Mouse (Mus musculus) midbrain, embryonic 11.5 days (tissue): ENCODE data around the gene Pthlh. TPM values are rescaled to one million over a fixed set of nuclear protein-coding genes. Genes with fewer than 3 reads are reported as not detected.

ENCODE experiments used
- ATAC-seq: fragments of 200-750 bp; cut with Nextera tagmentation; 2 replicates; pipeline ENCODE4 v1.8.0; 2017; ENCODE audit warnings: moderate TSS enrichment, moderate library complexity; ENCODE audit not compliant: low FRiP score
- DNase-seq: peaks from one replicate; pipeline ENCODE4 v3.0.0; 2015; ENCODE audit warnings: low spot score; ENCODE audit errors: missing footprints
- H3K27ac ChIP-seq: fragments of 300-500 bp; sonication (generic); 2 replicates; pipeline ENCODE4 v1.5.1; 2014; ENCODE audit warnings: low read depth, low read length
- H3K27me3 ChIP-seq: fragments of 300-500 bp; sonication (generic); 2 replicates; pipeline ENCODE4 v1.6.1; 2014; ENCODE audit warnings: mild to moderate bottlenecking, low read length, moderate library complexity, mixed read lengths; ENCODE audit not compliant: control insufficient read depth, insufficient read depth
- H3K36me3 ChIP-seq: fragments of 300-500 bp; sonication (generic); 2 replicates; pipeline ENCODE4 v1.6.1; 2014; ENCODE audit warnings: mild to moderate bottlenecking, low read length, moderate library complexity, mixed read lengths; ENCODE audit not compliant: control insufficient read depth, insufficient read depth
- H3K4me1 ChIP-seq: fragments of 300-500 bp; sonication (generic); 2 replicates; pipeline ENCODE4 v1.6.1; 2014; ENCODE audit warnings: low read length; ENCODE audit not compliant: control insufficient read depth, insufficient read depth
- H3K4me2 ChIP-seq: fragments of 300-500 bp; sonication (generic); 2 replicates; pipeline ENCODE4 v1.6.1; 2014; ENCODE audit warnings: mild to moderate bottlenecking, moderate library complexity
- H3K4me3 ChIP-seq: fragments of 300-500 bp; sonication (generic); 2 replicates; pipeline ENCODE4 v1.5.1; 2014; ENCODE audit warnings: low read depth, low read length
- H3K9ac ChIP-seq: fragments of 300-500 bp; sonication (generic); 2 replicates; pipeline ENCODE4 v1.6.1; 2014; ENCODE audit warnings: low read length
- H3K9me3 ChIP-seq: fragments of 300-500 bp; sonication (generic); 2 replicates; pipeline ENCODE4 v1.6.1; 2016; ENCODE audit warnings: low read length; ENCODE audit not compliant: control insufficient read depth
- WGBS: fragments of 180-500 bp; shearing (Covaris S2); extraction: QIAGEN DNeasy Blood & Tissue Kit; methylation state at CpG from one replicate; pipeline ENCODE4 v1.1.7; 2014; 5-methylcytosine and 5-hydroxymethylcytosine counted together
- polyA plus RNA-seq: library from polyadenylated mRNA; unstranded; fragments of >200 nt; fragmentation: Nextera tagmentation; extraction: Ambion mirVana; gene quantifications from 2 replicates; pipeline ENCODE4 v1.2.1, GENCODE M21; 2014

The Pthlh gene
- polyA plus RNA-seq, 1 experiment from 2014 or later: 0.25 TPM

GRCm38 (mm10) chr6:147263178-147263577, 805 bp downstream of the Pthlh start:
- WGBS: under 1% methylated on average over 21 of the region's 21 CpGs
- Histone ChIP-seq H3K4me3 (peak overlapping the region; percentile 44), H3K36me3 (no peaks in the 10 kb centered on the region), H3K9me3 (no peaks in the 10 kb centered on the region), H3K4me2 (peak overlapping the region; percentile 83), H3K4me1 (peaks cover 3% of the 10 kb centered on the region), H3K27ac (no peak overlapping the region), H3K9ac (0 out of 2 replicates have a peak overlapping the region, but pooled peaks have one; percentile 52), H3K27me3 (peaks cover 34% of the 10 kb centered on the region)
- DNase-seq (peak; percentile 94), ATAC-seq (peak; percentile 61)

DNA sequence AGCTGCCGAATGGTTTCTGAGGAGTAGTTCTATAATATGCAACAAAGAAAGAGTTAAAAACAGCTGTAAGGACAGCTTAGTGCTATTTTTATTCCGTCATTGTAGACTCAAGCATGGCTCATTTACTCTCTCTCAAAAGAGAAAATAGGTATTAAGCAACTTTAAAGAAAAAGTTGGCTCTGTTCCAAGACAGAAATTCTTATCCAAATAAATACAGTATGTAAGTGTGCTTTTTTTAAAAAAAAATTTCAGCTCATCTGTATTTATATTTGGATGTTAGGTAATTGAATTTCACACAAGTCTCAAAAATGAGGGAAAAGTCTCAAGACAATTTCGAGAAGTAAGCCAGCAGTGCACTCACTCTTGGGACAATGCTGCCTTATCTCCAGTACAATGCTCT, 2.4 kb downstream of the Pthlh start:
- 49% methylated on average over 3 of the region's 3 CpGs for WGBS
- H3K27me3 ChIP-seq: peaks cover 34% of the 10 kb centered on the region

DNA sequence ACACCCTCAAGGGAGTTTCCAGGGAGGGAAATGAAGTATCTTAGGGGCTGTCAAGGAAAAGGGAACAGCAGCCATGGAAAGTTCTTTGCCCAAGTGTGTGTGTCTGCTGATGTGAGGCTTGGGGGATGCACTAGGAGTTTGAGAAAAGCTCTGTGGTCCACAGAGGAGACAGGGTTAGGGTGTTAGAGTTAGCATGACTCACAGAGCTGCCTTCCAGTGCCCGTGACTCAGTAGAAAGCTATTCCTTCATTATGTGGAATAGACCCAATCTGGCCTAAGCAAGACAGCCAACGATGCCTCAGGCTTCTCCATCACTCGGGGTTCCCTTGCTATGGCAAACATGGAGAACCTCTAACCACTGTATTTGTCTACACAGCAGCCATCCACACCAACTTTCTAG, 3.2 kb downstream of the Pthlh start:
- peaks cover 34% of the 10 kb centered on the region for H3K27me3 ChIP-seq
- WGBS: 75% methylated on average over 3 of the region's 3 CpGs
- H3K4me2 ChIP-seq: no peak overlapping the region
- H3K36me3 ChIP-seq: no peaks in the 10 kb centered on the region
- DNase-seq (no peak), ATAC-seq (no peak)
- H3K4me1 ChIP-seq: peaks cover 3% of the 10 kb centered on the region
- no peak overlapping the region for H3K4me3 ChIP-seq
- H3K9ac ChIP-seq: no peak overlapping the region
- H3K27ac ChIP-seq: no peak overlapping the region
- H3K9me3 ChIP-seq: no peaks in the 10 kb centered on the region

More for the DNA sequence above, 2.4 kb downstream of the Pthlh start:
- H3K9ac ChIP-seq: no peak overlapping the region
- H3K4me2 ChIP-seq: no peak overlapping the region
- ATAC-seq (no peak), DNase-seq (no peak)
- H3K36me3 ChIP-seq: no peaks in the 10 kb centered on the region
- no peak overlapping the region for H3K27ac ChIP-seq
- H3K4me1 ChIP-seq: peaks cover 3% of the 10 kb centered on the region
- H3K4me3 ChIP-seq: no peak overlapping the region
- no peaks in the 10 kb centered on the region for H3K9me3 ChIP-seq

DNA sequence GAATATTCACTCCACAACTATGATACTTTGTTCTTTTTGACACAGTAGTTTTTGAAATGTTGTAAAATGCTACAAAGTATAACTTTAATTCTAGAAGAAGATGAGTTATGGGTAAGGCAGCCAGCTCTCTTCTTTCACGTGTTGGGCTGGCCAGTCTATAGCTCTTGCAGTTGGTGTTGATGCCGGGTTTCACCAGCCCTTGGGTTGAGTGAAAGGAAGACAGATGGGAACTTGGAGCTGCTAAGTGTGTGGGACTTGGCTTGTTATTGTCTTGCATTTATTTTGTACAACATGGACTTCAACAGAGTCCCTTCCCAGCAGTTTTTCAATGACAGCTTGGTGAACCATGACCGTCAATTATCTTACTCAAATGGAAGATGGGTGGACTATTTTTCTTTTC, 16.2 kb downstream of the Pthlh start:
- no peak overlapping the region for H3K9ac ChIP-seq
- DNase-seq (no peak), ATAC-seq (no peak)
- 81% methylated on average over 3 of the region's 3 CpGs for WGBS
- no peaks in the 10 kb centered on the region for H3K27me3 ChIP-seq
- H3K9me3 ChIP-seq: no peaks in the 10 kb centered on the region
- no peak overlapping the region for H3K4me2 ChIP-seq
- H3K4me3 ChIP-seq: no peak overlapping the region
- no peaks in the 10 kb centered on the region for H3K36me3 ChIP-seq
- H3K27ac ChIP-seq: no peak overlapping the region
- H3K4me1 ChIP-seq: no peaks in the 10 kb centered on the region

DNA sequence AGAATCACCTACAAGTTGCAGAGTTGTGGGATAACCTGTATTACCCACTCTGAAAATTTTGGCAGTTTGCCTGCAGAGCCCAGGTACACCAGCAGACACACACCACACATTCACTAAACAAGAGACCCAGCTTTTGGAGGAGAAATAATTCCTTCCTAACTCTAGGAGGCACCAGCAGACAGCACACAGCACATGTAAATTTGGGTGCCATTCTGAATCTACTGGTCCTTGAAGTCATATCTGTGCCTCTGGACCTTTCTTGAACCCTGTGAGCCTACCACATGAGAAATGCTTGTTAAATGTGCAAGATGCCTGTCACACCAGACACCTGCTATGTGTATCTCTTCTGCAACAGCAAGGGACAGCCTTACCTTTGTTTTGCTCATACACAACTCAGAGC, 19.7 kb downstream of the Pthlh start:
- no peaks in the 10 kb centered on the region for H3K36me3 ChIP-seq
- no peaks in the 10 kb centered on the region for H3K9me3 ChIP-seq
- no peak overlapping the region for H3K4me3 ChIP-seq
- H3K4me2 ChIP-seq: no peak overlapping the region
- H3K9ac ChIP-seq: no peak overlapping the region
- ATAC-seq (no peak), DNase-seq (no peak)
- H3K4me1 ChIP-seq: no peaks in the 10 kb centered on the region
- no peaks in the 10 kb centered on the region for H3K27me3 ChIP-seq
- no peak overlapping the region for H3K27ac ChIP-seq

GRCm38 (mm10) chr6:147243655-147244054, 20.3 kb downstream of the Pthlh start:
- no peak overlapping the region for H3K9ac ChIP-seq
- H3K4me3 ChIP-seq: no peak overlapping the region
- no peak overlapping the region for H3K27ac ChIP-seq
- WGBS: 59% methylated on average over 5 of the region's 5 CpGs
- H3K4me1 ChIP-seq: no peaks in the 10 kb centered on the region
- H3K27me3 ChIP-seq: no peaks in the 10 kb centered on the region
- no peaks in the 10 kb centered on the region for H3K36me3 ChIP-seq
- ATAC-seq (peak; percentile 63; the same call in 1 of the 2 replicates), DNase-seq (no peak)
- H3K4me2 ChIP-seq: no peak overlapping the region
- no peaks in the 10 kb centered on the region for H3K9me3 ChIP-seq

- no peaks in the 10 kb centered on the region for H3K27me3 ChIP-seq
- no peak overlapping the region for H3K4me3 ChIP-seq
- H3K9ac ChIP-seq: no peak overlapping the region
- H3K36me3 ChIP-seq: no peaks in the 10 kb centered on the region
- no peak overlapping the region for H3K4me2 ChIP-seq
- DNase-seq (no peak), ATAC-seq (no peak)
- H3K27ac ChIP-seq: no peak overlapping the region
- H3K4me1 ChIP-seq: no peaks in the 10 kb centered on the region
- no peaks in the 10 kb centered on the region for H3K9me3 ChIP-seq
- 80% methylated on average over 3 of the region's 3 CpGs for WGBS
These were observed 22.4 kb downstream of the Pthlh start for GRCm38 (mm10) chr6:147241541-147241940.

DNA sequence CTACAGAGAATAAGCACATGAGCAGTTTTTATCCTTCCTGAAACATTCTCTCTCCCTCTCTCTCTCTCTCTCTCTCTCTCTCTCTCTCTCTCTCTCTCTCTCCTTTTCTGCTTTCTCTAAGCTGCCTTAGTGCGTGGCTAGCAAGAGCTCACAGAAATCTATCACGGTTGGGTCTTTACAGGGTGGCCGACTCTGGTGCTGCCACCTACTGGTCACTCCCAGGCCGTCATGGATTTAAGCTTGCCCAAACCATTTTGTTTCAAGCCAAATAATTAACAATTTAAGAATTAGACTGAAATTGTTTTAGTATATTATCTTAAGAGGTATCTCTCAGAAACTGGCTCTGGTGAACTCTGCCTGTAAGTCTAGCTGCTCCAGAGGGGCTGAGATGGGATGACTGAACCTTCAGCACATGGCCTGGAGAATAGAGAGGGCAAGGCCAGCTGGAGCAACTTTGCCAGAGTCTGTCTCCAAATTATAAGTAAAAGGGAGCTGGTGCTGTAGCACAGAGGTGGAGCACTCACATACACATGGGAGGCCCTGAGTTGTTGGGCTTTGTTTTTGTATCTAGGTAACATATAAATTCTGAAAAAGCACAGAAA, 23.7 kb downstream of the Pthlh start:
- H3K36me3 ChIP-seq: no peaks in the 10 kb centered on the region
- H3K9me3 ChIP-seq: no peaks in the 10 kb centered on the region
- no peak overlapping the region for H3K4me3 ChIP-seq
- DNase-seq: peak; percentile 92
- no peaks in the 10 kb centered on the region for H3K27me3 ChIP-seq
- H3K4me2 ChIP-seq: no peak overlapping the region
- H3K27ac ChIP-seq: no peak overlapping the region
- WGBS: 2% methylated on average over 4 of the region's 4 CpGs
- H3K9ac ChIP-seq: no peak overlapping the region
- H3K4me1 ChIP-seq: no peaks in the 10 kb centered on the region
- peak; percentile 78; the same call in 1 of the 2 replicates for ATAC-seq

- Histone ChIP-seq H3K9me3 (no peaks in the 10 kb centered on the region), H3K4me3 (no peak overlapping the region), H3K9ac (no peak overlapping the region), H3K27me3 (no peaks in the 10 kb centered on the region), H3K4me2 (no peak overlapping the region), H3K36me3 (no peaks in the 10 kb centered on the region), H3K27ac (no peak overlapping the region), H3K4me1 (no peaks in the 10 kb centered on the region)
- WGBS: 91% methylated on average over 1 of the region's 1 CpGs
- no peak for ATAC-seq
- peak; percentile 51 for DNase-seq
These were observed 37.3 kb downstream of the Pthlh start for GRCm38 (mm10) chr6:147226696-147227095.
